Mouse (Mus musculus) bone marrow macrophage, adult 2 months (primary cell): ENCODE measurements around the gene Gcn1l1.

Source experiments
- CTCF ChIP-seq: IDR thresholded peaks from 2 replicates; pipeline ENCODE4 v1.5.1; 2012; ENCODE audit warnings: low read depth, mild to moderate bottlenecking, low read length, moderate library complexity
- POLR2A ChIP-seq: IDR thresholded peaks from 2 replicates; pipeline ENCODE4 v1.6.1; 2012; ENCODE audit warnings: mild to moderate bottlenecking, low read depth, low read length, borderline replicate concordance

DNA sequence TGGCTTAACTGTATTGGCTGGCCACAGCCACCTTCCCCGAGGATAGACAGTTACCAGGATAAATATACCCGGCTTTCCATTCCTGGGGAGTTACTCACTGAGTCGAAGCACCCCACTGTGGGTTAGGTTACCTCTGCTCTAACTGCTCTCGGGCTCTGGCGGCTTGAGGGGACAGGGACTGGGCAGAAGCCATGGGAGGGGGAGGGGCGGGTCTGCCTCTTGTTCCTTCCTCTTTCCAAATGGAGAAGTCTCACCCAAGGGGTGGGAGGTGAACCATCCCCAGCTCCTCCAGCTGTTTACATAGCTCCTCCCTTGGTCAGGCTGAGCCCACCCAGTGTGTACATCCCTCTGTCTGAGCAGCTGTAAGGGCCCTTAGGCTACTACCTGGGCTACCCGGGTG, 29.4 kb upstream of the Gcn1l1 start:
- TF ChIP-seq CTCF (no peak), POLR2A (no peak)
